Mouse (Mus musculus): ENCODE results near the gene Eno1.

GRCm38 (mm10) chr4:150294870-150295269 lies 58.3 kb downstream of the Eno1 start:
- no peak for TF ChIP-seq CTCF (IDR thresholded peaks at IDR 0.05; ENCODE audit: borderline replicate concordance, insufficient read depth, low read length)
- no peak for TF ChIP-seq POLR2A (IDR thresholded peaks at IDR 0.05; ENCODE audit: low read depth, low read length)
